Mouse (Mus musculus) urinary bladder, adult 18-20 months (tissue): Measurements from ENCODE around the gene Ikbip.

Experiments used
- DNase-seq, 2 experiments: peaks; one replicate each; pipeline ENCODE4 v3.0.0; 2022; ENCODE audit warnings: low spot score in 2 of 2, mixed read lengths in 2 of 2

The Ikbip gene

DNA sequence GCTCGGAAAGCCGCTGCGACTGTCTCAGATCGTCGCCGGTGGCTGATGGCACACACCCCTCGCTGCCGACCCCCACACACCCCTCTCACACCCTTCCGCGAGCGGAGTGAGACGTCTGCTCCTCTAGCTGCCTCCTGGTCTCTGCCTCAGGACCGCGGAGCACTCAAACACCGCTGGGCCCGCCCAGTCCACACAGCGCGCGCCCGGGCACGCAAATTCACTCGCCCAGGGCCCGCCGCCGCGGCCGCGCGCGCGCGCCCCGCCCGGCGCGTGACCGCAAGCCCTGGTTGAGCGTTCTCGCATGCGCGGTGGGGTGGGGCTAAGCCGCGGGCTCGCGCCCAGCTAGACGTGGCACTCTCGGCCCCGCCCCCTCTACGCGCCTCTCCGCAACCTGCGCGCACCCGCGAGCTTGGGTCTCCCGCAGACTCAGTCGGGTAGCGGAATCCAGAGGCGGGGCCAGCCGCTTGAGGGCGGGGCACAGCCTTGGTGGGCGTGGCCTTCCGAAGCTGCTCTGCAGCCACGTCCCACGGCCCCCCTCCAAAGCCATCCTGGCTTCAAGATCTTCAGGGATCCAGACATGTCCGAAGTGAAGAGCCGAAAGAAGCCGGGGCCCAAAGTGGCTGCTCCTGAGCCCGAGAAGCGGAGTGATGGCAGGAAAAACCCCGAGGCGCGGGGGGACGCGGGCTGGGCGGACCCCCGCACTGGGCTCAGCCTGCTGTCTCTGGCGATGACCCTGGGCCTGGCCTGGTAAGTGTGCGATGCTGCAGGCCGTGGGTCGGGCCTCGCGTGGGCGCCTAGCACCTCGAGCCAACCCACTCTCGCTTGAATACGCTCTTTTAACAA is at the start of gene Ikbip, which contains the start of gene Apaf1:
Gene Ikbip, plus strand, starts transcription at position 391 of the 843 bp plus-strand sequence.
Gene Apaf1, minus strand, starts transcription at position 221 of the 843 bp plus-strand sequence.
- peak; percentile 99 to 100 for DNase-seq

DNA sequence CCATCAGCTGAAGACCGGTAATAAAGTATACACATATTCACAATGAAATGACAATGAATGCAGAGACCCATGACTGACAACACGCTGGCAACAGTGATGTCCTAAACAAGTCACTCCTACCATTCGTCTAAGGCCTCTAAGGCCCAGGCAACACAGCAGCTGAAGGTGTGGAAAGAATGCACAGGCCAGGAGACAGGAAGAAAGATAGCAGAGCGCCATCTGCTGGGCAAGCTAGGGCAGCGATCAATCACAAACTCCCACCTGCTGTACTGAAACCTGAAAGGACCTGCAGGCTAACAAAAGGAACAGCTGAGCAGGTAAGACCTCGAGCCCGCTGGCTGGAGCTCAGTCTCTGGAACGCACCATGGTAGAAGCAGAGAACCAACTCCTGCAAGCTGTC is 48.8 kb upstream of the Ikbip start:
- peak; percentile 10 to 37 for DNase-seq

DNA sequence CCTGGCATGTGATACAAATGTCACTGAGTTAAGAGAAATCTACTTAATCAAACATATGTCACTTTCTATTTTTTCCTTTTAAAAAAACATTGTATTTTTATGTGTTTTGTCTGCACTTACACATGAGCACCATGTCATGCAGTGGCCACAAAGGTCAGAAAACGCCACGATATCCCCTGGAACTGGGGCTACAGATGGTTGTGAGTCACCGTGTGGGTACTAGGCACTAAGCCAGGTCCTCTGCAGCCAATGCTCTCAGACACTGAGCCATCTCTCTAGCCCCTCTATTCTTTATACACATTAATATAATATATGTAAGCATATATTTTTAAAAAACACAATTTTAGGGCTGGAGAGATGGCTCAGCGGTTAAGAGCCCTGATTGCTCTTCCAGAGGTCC is 33.0 kb upstream of the Ikbip start:
- no peak for DNase-seq

DNA sequence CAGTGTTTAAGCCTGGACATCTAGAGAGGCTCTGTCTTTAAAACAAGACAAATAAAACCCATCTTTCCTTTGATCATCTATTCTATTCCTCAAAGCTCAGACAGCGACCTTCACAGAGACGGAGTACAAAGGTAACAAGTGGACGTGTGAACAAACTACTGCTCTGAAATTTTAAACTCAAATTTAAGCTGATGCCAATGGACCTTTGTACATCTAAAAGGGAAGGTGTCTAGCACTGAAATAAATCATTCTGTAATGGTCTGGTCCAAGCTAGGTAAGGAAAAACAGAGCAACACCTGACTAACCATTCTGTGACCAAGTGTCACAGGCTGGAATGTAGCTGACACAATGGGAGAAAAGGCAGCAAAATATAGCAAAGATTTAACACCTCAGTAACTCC is 31.6 kb upstream of the Ikbip start:
- no peak for DNase-seq

DNA sequence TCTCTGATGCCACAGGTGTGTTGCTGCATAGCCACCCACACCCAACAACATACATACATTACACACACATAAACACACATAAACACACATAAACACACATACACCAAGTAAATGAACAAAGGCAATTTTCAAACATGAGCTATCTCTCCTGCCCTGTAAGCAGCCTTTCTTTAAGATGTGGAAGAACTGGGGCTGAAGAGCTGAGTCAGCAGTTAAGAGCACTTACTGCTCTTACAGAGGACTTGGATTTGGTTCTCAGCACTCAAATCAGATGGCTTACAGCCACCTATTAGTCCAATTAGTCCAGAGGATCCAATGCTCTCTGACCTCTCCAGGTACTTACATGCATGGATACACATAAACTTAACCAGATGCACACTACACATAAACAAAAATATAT is 30.0 kb upstream of the Ikbip start:
- DNase-seq, result no peak

DNA sequence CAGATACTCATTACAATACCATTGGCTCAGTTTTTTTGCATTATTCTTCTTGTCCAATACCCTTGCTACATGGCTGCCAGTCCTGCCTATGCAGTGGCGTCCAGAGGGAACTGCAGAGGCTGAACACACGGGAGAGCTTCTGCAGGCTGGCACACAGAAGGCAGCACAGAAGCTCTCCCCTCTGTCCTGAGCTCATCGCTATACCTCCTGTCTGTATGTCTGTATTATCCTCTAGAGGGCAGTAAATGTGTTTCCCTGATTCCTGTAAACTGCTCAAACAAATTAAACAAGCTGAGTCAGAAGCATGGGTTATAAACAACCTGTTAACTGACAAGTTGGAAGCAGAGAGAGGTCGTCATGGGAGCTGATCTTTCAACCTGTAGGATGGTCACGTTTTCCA is 22.0 kb upstream of the Ikbip start:
- no peak for DNase-seq

DNA sequence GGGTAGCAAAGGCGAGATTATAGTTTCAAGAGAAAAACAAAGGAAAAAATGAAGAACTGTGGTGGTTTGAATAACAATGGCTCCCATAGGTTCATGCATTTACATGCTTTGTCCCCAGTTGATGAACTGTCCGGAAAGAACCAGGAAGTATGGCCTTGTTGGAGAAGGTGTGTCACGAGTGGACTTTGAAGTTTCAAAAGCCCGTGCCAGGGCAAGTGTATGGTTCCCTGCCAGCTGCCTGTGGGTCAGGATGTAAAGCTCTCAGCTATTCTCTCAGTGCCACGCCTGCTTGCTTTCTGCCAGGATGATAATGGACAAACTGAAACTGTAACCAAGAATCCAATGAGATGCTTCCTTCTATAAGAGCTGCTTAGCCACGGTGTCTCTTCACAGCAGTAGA is 20.4 kb upstream of the Ikbip start:
- DNase-seq, result no peak

DNA sequence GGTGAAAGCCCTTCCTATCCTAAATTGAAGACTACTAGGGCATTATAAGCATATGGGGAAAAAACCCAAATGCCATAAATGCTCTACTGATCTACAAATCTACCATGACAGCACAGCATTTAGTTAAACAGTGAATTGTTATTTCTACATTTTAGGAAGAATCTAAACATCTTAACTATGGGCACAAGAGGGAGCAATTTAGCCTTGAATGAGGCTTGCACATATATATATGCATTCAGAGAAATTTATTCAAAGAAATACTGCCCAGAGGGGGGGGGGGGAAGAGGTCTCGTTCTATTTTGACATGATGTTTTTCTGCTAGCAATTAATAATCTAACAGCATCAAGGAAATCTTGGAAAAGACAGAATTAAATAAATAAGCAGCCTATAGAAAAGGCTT is 11.0 kb upstream of the Ikbip start:
- DNase-seq, result no peak

DNA sequence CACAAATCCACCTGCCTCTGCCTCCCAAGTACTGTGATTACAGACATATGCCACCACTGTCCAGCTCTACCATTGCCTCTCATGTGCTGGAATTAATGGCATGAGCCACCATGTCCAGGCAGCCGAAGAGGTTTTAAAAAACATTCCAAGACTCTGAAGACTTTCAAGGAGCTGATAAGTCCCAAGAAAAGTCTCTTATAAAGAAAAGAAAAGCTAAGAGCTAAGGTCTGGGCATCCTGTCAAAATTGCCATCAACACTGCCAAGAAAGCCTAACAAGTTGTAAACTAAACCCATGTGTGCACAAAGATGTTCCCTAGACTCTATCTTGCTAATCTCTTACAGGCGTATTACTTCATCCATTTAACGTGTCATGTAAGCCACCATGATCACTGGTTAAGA is 9.4 kb upstream of the Ikbip start:
- DNase-seq, result no peak

DNA sequence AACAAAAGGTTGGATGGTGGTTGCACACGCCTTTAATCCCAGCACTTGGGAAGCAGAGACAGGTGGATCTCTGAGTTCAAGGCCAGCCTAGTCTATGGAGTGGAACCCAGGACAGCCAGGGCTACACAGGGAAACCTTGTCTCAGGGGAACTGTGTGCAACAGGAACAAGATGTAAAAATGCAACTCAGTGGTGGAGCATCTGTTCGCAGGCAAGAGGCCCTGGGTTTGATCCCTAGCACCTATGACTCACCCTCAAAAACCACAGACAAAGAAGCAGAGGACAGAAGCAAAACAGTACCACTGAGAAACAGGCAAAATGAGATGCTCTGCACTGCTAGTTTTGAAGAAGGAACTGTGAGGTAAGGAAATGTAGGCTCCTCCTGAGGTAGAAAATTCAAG is 6.1 kb upstream of the Ikbip start:
- no peak for DNase-seq

DNA sequence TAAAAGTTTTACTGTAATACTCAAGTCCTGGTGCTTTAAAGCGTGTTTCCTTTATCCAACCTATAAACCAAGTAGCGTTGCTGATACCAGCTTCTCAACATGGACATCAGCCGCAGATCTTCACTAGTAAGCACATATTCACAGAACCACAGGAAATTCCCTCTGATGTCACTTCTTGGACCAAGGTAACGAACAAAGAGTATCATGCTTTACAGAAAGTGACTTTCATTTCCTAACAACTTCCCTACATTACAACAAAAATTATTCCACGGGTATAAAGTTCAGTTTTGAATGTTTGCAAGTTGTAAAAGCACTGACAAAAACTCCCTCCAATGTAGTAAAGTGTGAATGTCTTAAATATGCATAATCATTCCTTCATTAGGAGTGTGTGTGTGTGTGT is 2.2 kb upstream of the Ikbip start:
- no peak for DNase-seq

DNA sequence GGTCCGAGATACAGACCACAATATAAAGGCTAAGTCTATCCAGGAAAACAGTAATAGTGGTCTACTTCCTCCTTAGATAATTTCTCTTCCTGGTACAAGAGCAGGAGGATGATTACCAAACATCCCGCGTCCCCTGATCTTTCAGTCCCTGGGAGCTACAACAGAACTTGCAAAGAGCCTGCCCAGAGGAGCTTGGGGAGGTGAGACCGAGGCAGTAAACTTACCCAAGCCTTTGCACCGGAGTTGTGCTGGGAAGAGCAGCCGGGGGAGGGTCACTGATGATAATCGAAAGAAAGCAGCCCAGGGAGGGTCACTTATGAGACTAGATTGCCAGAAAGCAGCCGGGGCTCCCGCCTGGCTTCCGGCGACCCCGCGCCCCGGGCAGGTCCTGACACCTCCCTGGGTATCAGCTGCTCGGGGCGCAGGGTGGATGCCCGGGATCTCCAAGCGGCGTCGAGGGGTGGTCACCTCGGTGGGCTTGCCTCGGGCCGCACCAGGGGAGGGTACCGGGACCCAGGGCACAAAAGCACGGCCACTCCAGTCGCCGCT is 707 bp upstream of the Ikbip start:
- peak in 1 of 2 experiments; percentile 2 for DNase-seq

DNA sequence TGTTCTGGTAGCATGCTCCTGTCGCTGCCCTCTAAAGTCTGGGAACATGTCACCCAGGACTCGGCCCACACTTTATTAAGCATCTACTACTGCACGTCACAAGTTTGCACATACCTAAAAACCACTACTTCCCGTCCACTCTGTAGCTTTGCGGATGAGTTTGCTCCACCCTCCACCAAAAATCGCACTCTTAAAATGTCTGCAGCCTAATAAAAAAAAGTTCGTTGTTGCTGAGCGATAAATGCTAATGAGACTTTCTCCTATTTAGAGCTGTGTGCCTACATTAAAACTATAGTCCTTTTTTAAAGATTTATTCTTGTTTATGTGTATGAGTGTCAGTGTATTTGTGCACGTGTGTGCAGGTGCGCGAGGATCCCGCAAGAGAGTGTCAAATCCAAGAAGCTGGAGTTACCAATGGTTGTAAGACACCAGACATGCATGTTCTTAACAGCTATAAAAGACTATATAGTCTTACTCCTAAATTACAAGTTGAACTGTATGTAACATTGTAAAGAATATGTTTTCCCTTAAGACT is 720 bp downstream of the Ikbip start:
- DNase-seq, result no peak

DNA sequence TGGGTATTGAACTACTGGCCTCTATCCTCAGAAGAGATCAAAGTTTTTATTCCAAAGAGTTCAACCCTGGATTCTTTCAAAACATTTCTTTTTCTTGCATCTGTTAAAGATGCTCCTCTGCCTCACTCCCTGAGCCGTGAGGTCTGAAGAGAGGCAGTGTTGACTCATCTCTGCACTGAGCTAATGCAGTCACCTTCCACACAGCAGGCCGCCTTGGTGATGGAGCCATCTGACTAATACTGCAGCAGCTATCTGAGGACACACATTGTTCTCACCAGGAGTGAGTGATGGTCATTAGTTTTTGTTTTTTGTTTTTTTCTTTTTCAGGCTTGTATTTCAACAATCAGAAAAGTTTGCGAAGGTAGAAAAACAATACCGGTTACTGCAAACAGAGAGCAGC is 10.1 kb downstream of the Ikbip start:
- no peak for DNase-seq

DNA sequence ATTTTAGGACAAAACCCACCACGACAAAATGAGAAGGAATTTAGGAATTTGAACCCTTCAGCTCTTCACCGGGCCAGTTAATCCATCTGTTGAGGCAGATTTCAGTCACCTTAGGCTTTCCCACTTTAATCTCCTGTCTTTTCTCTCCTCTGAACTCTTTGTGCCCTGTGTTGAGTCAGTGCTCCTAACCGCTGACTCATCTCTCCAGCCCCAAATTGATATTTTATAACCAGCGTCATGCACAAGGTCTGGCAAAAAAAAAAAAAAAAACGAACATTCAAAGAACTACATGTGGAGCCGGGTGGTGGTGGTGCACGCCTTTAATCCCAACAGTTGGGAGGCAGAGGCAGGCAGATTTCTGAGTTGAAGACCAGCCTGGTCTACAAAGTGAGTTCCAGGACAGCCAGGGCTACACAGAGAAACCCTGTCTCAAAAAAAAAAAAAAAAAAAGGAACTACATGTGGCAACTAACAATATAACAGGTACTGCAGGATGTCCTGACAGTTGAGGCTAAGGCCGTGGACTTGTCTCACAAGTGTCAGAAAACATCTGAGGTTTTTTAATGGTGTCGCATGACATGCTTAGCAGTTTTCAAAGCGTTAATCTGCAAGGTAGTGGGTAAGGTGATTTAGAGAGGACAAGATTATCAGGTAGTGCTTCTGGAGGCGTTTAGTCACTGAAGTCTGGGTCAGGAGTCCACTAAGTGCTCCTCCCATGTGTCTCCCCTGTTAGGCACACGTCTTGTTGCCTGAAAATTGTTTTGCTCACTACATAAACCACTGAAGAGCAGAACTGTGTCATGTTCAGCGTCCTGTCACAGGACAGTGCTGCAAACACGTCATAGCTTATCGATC is 11.7 kb downstream of the Ikbip start:
- DNase-seq, result no peak

DNA sequence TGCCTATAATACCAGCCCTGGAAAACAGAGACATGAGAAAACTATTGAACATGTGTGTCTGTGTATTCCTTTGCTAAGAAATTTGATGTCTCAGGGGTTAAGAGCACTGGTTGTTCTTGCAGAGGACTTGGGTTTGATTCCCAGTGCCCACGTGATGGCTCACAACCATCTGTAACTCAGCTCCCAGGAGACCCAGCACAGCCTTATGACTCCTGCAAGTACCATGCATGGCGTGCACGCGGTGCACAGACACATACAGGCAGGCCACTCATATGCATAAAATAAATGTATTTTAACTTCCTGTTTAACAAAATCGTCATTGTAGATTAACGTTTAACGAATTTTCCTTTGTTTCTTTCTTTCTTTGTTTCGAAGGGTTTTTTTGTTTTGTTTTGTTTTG is 15.3 kb downstream of the Ikbip start:
- no peak for DNase-seq

DNA sequence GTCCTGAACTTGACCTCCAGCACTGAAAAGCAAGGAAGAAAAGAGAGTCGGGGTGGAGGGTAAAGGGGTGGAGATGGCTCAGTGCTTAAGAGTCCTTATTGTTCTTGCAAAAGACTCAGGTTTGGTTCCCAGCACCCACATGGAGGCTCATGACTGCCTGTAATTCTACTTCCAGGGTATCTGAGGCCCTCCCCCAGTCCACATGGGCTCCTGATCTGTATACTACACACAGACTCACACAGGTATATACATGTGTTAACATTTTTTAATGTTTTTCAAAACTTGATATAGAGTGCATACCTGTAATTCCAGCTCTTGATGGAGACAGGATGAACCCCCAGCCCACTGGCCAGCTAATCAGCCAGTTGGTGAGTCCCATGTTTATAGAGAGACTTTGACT is 17.4 kb downstream of the Ikbip start:
- no peak for DNase-seq

DNA sequence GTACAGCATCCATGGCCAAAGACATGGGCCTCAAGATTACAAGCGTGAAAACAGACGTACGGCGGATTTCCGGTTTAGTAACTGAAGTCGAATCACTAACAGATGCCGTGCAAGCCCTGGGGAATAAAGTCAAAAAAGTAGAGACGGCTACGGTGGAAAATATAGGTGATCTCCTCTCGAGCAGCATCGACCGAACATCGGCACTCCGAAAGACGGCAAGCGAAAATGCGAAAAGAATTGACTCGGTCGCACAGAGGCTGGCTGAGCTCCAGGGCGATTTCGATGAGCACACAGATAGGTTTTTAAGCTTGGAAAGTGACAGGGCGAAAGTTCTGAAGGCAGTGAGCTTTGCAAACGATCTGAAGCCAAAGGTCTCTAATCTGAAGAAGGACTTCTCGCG is 19.2 kb downstream of the Ikbip start:
- DNase-seq, result no peak

DNA sequence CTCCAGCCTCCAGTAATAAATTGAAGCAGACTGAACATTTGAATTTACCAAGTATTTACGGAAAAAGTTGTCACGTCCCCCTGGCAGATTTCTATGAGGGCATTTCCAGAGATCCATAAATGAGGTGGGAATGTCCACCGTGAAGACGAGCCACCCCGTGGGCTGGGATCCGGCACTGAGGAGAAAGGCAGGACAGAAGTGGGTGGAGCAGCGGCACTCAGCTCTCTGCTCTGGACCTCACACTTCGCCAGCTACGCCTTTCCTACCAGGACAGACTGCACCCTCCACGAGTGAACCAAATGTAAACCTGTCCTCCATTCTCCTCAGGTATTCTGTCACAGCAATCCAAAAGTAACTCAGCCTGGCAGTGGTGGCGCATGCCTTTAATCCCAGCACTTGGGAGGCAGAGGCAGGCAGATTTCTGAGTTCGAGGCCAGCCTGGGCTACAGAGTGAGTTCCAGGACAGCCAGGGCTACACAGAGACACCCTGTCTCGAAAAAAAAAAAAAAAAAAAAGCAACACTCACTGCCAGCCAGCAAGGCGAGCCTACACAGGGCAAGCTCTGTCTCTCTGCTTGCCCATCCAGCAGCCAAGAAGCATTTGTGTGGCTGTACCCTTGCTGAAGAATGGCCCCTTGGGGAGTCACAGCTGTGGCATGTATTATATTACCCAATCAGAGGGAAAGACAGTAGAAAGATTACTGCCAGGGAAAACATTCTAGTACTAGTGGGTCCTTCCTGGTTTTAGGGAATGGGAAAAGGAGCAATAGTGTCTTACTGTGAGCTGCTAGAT is 20.3 kb downstream of the Ikbip start:
- DNase-seq, result no peak

DNA sequence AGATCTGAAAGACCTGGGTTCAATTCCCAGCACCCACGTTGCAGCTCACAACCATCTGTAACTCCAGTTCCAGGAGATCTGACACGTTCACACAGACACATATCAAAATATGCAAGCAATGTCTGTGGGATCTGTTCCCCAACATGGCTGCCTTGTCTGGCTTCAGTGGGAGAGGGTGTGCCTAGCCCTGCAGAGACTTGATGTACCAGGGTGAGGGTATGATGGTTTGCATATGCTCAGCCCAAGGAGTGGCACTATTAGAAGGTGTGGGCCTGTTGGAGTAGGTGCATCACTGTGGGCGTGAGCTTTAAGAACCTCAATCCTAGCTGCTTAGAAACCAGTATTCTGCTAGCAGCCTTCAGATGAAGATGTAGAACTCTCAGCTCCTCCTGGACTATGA is 23.2 kb downstream of the Ikbip start:
- DNase-seq, result no peak

DNA sequence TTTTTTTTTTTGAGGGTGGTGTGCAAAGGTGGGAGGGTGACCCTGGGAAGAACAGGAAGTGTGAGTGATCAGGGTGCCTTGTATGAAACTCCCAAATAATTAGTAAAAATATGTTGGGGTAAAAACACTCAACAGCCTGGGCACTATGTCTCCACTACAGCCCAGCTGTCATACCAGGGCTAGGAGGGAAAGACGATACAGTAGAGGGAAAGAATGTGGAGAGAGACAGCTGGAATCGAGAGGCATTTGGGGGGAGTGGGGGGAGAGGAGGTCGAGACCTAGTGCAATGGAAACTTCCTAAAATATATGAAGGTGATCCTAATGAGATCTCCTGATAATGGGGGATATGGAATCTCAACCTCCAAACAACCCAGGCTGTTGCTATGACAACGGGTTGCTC is 27.1 kb downstream of the Ikbip start:
- no peak for DNase-seq

DNA sequence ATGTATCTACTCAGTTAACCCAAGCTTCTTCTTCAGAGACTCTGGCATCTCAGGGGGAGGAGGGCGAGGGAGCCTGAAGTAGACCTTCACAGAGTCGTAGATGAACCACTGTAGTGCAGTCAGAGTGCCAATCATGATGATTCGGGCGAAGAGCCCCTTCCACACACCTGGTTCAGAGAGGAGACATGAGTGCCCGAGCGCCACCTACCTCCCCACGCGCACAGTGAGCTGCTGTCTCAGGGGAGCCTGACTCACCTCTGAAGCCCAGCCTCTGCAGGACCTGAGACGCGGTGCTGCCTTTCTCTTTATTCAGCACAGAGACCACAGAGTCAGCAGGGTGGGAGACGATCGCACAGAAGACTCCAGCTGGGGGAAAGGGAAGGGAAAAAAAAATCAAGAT is 34.2 kb downstream of the Ikbip start:
- DNase-seq, result no peak
